Mouse (Mus musculus) urinary bladder, postnatal 36 days (tissue): ENCODE data around the gene Ippk.
A peak's percentile ranks its signal among the peaks of the same experiment; 100 is the strongest.

Source experiments
- DNase-seq, 2 experiments: peaks; one replicate each; pipeline ENCODE4 v3.0.0; 2022; ENCODE audit warnings: low spot score in 2 of 2, mixed read lengths in 1 of 2

The Ippk gene

GRCm38 (mm10) chr13:49479399-49479798 lies 58.4 kb downstream of the Ippk start:
- DNase-seq = no peak

GRCm38 (mm10) chr13:49480057-49480456 lies 59.0 kb downstream of the Ippk start:
- peak; percentile 56 to 84 for DNase-seq

GRCm38 (mm10) chr13:49480551-49480950 lies 59.5 kb downstream of the Ippk start:
- DNase-seq = peak in 1 of 2 experiments; percentile 30

- no peak for DNase-seq
These were observed 64.3 kb downstream of the Ippk start for GRCm38 (mm10) chr13:49485388-49485787.

- DNase-seq = no peak
These were observed 71.6 kb downstream of the Ippk start, which contains the start of gene Tes3-ps for GRCm38 (mm10) chr13:49492376-49493368. Gene Tes3-ps, plus strand, starts transcription at chr13:49493318.

- DNase-seq = no peak
These were observed 83.5 kb downstream of the Ippk start, which contains the start of gene Ecm2 for GRCm38 (mm10) chr13:49504510-49504909. Gene Ecm2, plus strand, starts transcription at chr13:49504810.

GRCm38 (mm10) chr13:49505776-49506175 lies 84.7 kb downstream of the Ippk start:
- DNase-seq = no peak

GRCm38 (mm10) chr13:49507176-49507575 lies 86.1 kb downstream of the Ippk start:
- DNase-seq = no peak
